Mouse (Mus musculus) layer of hippocampus, postnatal 10 days (tissue): ENCODE data around the gene Gm21865. TPM values are rescaled to one million over a fixed set of nuclear protein-coding genes. Genes with fewer than 3 reads are reported as not detected.
"Not testable (repeated sequence)": the region's sequence is repeated elsewhere in the genome, so short reads cannot be mapped to it uniquely, and the experiment has no call there.

Experiments
- DNase-seq, 2 experiments: peaks; one replicate each; pipeline ENCODE4 v3.0.0; 2021; ENCODE audit warnings: low spot score in 2 of 2
- long read RNA-seq: library from polyadenylated mRNA; stranded (forward); transcript quantifications from one replicate; pipeline ENCODE4 v2.0.0, GENCODE M21; 2023
- total RNA-seq, 2 experiments: library from RNA; stranded (reverse); gene quantifications; 2 replicates each; pipeline ENCODE4 v1.2.3; 2021

The Gm21865 gene
- not detected for total RNA-seq
- long read RNA-seq = 0 reads

GRCm38 (mm10) chrY:40316803-40317202 lies at the start of gene Gm21865:
Gene Gm21865, minus strand, starts transcription at chrY:40316903.
- not testable (repeated sequence) for DNase-seq

Other genes starting within 250 kb of the Gm21865 start
- gene Gm21882, start 64.6 kb upstream of the Gm21865 start, total RNA-seq = not detected